Mouse (Mus musculus): ENCODE measurements around the gene Gm20388. TPM values are rescaled to one million over a fixed set of nuclear protein-coding genes. Genes with fewer than 3 reads are reported as not detected.

Gm20388 gene
- total RNA-seq, 1 experiment from 2014 or later = 3.6 TPM

DNA sequence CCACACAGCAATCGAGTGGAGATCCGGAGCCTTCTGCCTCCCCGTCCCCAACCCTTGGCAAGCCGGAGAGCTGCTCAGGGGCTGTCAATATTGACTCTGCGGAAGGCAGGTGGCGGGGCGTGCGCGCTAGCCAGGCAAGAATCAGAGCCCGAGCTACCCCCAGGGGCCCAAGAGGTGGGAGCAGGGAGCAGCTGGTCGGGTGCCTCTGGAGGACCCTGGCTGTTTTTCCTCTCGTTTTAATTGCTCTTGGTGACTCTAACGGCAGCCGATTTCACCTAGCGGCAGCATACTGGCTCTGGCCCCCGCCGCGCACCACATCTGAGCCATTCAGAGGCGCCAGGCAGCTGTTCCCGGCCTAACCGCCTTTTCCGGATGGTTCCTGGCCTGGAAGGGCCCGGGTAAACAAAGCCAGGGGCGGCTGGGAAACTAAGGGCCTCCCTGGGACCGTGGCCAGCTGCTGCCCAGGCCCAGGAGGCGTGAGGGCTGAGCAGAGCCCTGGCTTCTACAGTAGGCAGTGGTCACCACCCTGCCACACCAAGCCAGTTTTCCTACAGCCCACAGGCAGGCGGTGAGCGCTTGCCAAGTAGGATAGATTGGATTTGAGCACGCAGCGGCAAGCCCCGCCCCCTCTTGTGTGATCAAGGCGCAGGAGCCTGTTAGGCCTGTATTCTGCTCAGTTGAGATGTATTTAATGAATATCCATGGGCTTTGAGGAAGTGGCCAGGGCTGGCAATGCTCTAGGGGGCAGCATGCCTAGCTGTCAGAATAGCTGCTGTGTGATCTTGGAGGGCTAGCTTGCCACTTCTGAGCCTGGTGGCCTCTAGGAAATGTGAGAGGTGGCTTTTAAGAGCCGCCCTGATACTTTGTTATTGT is 506.1 kb downstream of the Gm20388 start:
- DNase-seq = peak; percentile 58

- DNase-seq = no peak
These were observed 507.5 kb downstream of the Gm20388 start for GRCm38 (mm10) chr8:120418188-120418587.

DNA sequence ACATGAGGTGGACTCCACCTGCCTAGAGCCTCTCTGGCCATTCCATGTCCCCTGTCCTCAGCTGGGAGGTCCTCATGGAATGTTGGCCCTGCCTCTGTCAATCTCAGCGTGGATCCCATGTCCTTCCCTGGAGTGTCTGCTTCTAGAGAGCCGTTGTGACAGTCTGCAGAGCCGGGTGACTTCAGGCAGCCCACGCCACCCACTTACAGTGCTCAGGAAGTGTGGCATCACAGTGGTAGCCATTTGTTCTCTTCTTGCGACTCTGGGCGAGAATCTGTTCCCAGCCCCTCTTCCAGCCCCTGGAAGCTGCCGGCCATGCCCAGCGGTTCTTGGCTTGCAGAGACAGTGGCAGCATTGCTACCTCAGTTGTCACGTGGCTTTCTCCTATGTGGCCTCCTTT is 509.0 kb downstream of the Gm20388 start:
- DNase-seq = no peak

DNA sequence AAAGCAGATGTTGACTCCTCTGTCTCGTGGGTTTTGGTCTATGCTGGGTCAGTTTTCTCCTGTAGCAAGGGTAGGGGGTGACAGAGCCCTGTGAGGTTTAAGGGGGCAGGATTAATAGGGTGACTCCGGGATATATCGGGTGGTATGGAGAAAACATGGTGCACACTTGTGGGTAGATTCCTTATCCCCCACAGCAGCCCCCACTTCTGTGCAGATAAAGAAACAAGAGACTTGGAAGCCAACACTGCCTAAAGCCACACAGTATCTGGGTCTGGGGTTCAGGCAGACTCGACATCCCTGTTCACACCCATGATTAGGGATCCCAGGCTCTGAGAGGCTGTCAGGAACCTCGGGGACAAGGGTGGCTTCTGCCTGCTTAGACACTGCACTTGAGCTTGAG is 509.6 kb downstream of the Gm20388 start:
- no peak for DNase-seq

GRCm38 (mm10) chr8:120421638-120422037 is 511.0 kb downstream of the Gm20388 start:
- peak; percentile 56 for DNase-seq

- peak; percentile 39 for DNase-seq
These were observed 511.6 kb downstream of the Gm20388 start for GRCm38 (mm10) chr8:120422236-120422635.

GRCm38 (mm10) chr8:120423576-120423975 is 512.9 kb downstream of the Gm20388 start:
- no peak for DNase-seq

DNA sequence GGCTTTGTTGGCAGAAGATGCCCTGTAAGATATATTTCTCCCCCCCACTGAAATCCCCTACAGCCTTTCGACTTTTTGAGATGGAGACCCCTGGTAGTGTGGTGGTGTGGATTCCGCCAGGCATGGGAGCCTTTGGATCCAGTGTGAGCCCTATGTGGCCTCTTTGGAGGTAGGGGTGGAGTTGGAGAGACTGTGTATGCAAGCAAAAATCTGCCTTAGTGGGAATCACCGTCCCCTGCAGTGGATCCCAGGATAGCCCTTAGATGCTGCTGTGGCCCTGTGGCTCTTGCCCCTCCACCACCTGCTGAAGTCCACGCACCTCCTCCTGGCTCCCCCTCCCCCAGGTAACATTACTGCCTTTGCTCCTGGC is 514.2 kb downstream of the Gm20388 start:
- DNase-seq = no peak

DNA sequence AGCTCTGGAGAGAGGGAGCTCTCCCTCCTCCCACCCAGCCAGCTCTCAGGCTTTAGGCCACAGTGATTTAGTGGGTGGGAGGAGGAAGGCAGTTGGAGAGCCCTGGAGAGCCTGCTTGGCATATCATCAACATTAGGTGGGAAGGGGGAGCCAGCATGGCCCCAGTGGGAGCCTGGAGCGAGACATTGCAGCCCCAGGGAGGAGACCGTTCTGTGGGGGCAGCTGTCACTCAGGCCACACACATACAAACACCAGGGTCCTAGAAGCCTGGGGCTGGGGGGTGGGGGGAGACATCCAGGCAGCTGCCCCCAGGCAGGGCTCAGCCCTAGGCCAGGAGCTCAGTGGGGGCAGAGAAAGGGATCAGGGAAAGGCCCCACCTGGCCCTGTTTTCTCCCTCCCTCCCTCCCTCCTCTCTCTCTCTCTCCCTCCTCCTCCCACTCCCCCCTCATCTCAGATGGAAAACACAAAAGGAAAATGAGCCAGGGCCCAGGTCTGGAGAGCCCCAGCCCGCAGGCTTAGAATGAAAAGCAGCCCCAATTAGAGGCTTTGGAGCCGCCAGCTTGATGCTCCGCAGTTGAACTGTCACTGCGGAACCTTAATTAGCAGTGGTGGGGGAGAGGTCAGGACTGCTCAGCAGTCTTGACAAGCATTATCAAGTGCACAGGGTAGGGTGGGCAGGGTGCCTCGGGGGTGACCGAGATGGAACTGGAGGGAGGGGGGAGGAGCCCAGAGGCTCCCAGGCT is 514.7 kb downstream of the Gm20388 start:
- DNase-seq = no peak

GRCm38 (mm10) chr8:120426105-120426504 is 515.5 kb downstream of the Gm20388 start:
- DNase-seq = no peak

DNA sequence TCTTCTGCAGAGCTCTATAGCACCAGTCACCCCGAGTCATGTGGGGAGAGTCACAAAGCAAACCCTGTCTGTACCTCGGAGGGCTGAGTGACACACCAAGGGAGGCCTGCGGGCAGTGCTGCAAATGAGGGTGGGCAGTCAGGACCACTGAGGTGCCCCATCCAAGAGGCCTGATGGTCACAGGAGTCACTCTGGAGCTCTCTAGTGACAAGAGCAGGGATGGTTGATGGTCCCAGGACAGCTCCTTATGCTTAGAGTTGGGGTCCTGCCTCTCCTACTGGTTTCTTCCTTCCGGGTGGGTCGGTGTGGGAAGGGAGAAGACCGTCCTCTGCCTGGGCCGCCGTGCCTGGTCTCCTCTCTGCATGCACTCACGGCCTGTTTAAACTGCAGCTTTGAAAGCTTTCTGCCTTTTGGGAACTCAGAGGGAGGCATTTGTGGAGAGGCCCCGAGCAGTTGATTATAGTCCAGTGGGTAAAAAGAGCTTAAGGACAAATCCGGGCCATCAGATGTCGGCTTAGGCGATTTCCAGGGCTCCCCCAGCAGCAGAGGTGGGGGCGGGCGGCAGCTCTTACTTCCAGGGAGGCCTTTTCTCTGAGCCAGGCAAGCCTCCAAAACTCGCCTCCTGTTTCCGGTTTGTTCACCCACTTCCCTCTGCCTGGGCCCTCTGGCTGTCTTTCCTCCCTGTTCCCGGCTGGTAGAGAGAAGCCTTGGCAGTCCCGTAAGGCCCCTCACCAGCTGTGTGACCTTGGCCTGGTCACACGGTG is 516.2 kb downstream of the Gm20388 start:
- DNase-seq = peak; percentile 38

DNA sequence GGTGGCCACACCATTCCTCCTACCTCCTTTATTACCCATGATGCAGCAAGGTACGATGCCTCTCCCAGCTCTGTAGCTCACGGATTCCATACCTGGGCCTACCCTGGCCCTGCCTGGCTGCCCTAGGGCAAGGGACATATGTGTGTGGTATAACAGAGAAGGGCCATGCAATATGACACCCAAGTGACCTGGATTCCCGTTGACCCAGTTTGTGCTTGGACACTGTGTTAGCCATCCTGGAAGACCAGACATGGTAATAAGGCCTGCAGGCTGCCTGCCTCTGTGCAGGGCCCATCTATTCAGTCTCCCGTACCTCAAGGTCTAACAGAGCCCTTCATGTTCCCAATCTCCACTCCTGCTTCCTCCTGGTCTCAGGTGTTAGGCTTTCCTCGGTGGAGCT is 517.9 kb downstream of the Gm20388 start:
- no peak for DNase-seq

GRCm38 (mm10) chr8:120429116-120429515 is 518.5 kb downstream of the Gm20388 start:
- no peak for DNase-seq

DNA sequence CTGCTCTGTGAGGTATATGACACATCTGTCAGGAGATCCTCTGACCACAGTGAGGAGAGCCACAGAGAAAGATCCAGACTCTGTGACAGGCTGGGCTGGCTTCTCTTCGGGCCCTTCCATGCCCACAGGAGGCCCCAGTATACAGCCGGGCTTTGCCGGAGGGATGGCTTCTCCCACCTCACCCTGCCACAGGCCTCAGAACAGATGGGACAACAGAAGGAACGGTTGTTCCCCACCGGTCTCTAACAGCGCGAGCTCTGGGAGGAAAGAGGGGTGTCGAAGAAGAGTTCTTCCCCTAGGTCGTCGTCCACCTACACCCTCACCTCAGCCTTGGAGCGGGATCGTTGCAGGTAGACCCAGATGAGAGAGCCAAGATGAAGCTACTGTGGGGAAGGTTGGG is 520.4 kb downstream of the Gm20388 start:
- DNase-seq = no peak

- DNase-seq = no peak
These were observed 521.8 kb downstream of the Gm20388 start for GRCm38 (mm10) chr8:120432438-120432837.

DNA sequence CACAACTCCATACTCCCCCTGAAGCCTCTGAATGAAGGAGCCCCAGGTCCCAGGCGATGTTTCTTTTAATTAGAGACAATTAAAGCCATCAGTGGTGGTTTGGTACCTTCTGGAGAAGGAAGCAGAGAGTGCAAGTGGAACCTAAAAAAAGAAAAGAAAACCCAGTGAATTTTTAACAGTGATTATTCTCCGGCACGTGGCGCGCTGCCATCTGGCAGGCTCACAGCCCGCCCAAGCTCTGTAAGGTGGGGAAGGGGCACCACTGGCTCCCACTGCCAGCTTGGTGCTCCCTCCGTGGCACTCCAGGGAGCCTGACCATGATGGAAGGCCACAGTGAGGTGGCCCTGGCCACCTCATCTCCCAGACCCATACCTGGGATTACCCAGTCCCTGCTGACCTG is 522.5 kb downstream of the Gm20388 start:
- no peak for DNase-seq

DNA sequence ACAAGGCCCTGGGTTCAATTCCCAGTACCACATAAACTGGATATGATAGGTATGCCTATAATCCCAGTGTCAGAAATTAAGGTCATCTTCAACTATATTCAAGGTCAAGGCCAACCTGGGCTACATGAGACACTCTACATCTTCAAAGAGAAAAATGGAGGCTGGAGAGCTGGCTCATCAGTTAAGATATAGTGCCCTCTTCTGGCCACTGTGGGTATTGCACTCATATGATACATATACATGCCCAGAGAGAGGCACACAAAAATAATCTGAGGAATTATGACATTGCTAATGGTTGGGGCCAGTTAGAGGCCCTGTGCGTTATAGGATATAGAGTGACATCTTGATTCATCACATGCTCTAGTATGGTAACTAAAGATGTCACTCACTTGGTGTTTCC is 523.1 kb downstream of the Gm20388 start:
- no peak for DNase-seq

DNA sequence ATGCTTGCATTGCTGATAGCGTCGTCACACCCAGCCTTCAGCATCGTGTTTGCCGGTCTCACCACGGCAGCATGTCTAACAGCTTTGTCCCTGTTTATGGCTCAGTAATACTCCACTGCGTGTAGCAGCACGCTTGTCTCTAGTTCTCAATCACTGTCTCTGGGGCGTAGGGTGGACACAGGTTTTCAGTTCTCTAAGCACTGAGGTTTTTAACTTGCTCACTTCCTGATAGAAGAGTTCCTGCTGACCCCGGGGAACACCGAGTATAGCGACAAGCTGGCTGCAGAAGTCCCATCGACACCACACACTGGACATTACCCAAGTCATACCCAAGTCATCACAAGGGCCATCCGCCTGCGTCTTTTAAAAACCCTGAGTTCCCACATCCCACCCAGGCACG is 525.1 kb downstream of the Gm20388 start:
- DNase-seq = no peak

- no peak for DNase-seq
These were observed 525.9 kb downstream of the Gm20388 start for GRCm38 (mm10) chr8:120436491-120437030.

GRCm38 (mm10) chr8:120437207-120437606 is 526.6 kb downstream of the Gm20388 start:
- no peak for DNase-seq

DNA sequence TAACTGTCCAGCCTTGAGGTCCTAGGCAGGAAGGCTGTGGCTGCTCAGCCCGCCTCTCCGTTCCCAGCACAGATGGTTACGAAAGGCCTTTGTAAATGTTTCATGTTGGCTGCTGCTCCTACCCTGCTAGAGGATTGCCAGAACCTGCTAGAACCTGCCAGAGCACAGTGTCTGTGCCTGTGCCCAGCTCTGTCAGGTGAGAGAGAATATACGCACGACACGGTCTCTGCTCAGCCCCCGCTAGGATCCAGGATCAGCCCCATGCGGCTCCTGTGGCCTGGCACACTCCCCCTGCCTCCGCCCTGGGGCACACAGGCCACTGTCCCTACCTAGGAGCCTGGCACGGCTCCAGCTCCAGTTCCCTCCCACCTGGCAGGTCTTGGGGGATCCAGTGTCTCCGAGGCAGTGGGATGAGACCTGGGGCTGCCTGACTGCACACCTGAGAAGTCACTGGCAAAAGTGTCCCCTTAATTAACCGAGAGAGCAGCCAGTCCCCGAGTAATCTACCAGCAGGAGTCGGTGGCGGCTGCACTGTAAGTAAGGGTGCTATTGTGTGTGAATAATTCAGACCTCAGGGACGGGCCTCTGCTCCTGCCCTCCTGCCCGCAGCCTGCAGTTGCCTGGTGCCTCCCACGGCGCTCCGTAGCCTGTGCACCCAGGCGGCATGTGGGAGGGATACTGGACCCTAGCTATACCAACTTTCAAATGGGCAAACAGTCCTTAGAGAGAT is 527.2 kb downstream of the Gm20388 start:
- DNase-seq = no peak

DNA sequence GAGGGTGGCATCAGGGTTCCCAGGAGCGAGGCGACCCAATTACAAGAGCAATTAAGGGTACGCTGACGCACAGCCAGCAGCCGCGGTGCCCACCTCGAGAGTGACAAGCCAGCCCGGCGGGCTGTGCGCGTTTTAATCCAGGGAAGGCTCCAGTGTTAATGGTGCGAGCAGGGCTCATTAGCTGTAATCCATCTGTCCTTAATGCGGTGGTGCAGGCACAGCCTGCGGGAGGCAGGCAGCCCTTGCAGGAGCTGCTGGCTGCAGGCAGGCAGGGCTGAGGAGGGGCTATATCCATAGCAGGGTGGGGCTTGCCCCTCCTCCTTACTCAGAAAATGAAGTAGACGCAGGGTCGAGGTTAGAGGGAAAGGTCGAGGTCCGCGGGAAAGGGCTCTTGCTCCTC is 528.7 kb downstream of the Gm20388 start:
- no peak for DNase-seq
